Mouse (Mus musculus) cerebellum, adult 9-11 months (tissue): ENCODE measurements around the gene Wasf3.
"Not testable (repeated sequence)": the region's sequence is repeated elsewhere in the genome, so short reads cannot be mapped to it uniquely, and the experiment has no call there.

Experiments used
- DNase-seq: peaks from one replicate; pipeline ENCODE4 v3.0.0; 2022

Gene Wasf3

GRCm38 (mm10) chr5:146384935-146385591 is at the start of gene Wasf3:
TSS of gene Wasf3 (plus strand) at chr5:146384985.
- peak; percentile 94 for DNase-seq

- peak; percentile 70 for DNase-seq
These were observed 46.7 kb upstream of the Wasf3 start for GRCm38 (mm10) chr5:146338064-146338463.

GRCm38 (mm10) chr5:146340037-146340436 is 44.7 kb upstream of the Wasf3 start:
- no peak for DNase-seq

- DNase-seq, result no peak
These were observed 39.7 kb upstream of the Wasf3 start for GRCm38 (mm10) chr5:146344911-146345686.

GRCm38 (mm10) chr5:146347081-146347480 is 37.7 kb upstream of the Wasf3 start:
- DNase-seq, result no peak

GRCm38 (mm10) chr5:146349183-146349582 is 35.6 kb upstream of the Wasf3 start:
- peak; percentile 58 for DNase-seq

- DNase-seq, result no peak
These were observed 34.0 kb upstream of the Wasf3 start for GRCm38 (mm10) chr5:146350784-146351183.

- no peak for DNase-seq
These were observed 32.8 kb upstream of the Wasf3 start for GRCm38 (mm10) chr5:146352006-146352405.

GRCm38 (mm10) chr5:146360386-146360785 is 24.4 kb upstream of the Wasf3 start:
- DNase-seq, result no peak

- DNase-seq, result no peak
These were observed 22.1 kb upstream of the Wasf3 start for GRCm38 (mm10) chr5:146362711-146363110.

- no peak for DNase-seq
These were observed 16.4 kb upstream of the Wasf3 start for GRCm38 (mm10) chr5:146368356-146368755.

- no peak for DNase-seq
These were observed 15.8 kb upstream of the Wasf3 start for GRCm38 (mm10) chr5:146368971-146369370.

- no peak for DNase-seq
These were observed 14.0 kb upstream of the Wasf3 start for GRCm38 (mm10) chr5:146370794-146371193.

GRCm38 (mm10) chr5:146373238-146373637 is 11.5 kb upstream of the Wasf3 start:
- DNase-seq, result no peak

GRCm38 (mm10) chr5:146376601-146377000 is 8.2 kb upstream of the Wasf3 start:
- no peak for DNase-seq

- no peak for DNase-seq
These were observed 4.7 kb upstream of the Wasf3 start for GRCm38 (mm10) chr5:146380041-146380440.

GRCm38 (mm10) chr5:146382268-146382667 is 2.5 kb upstream of the Wasf3 start:
- no peak for DNase-seq

- no peak for DNase-seq
These were observed 1.4 kb upstream of the Wasf3 start for GRCm38 (mm10) chr5:146383401-146383800.

- DNase-seq, result no peak
These were observed 1.2 kb downstream of the Wasf3 start for GRCm38 (mm10) chr5:146385989-146386388.

GRCm38 (mm10) chr5:146386906-146387305 is 2.1 kb downstream of the Wasf3 start:
- no peak for DNase-seq

GRCm38 (mm10) chr5:146394563-146394962 is 9.8 kb downstream of the Wasf3 start:
- no peak for DNase-seq

- DNase-seq, result no peak
These were observed 12.5 kb downstream of the Wasf3 start for GRCm38 (mm10) chr5:146397253-146397652.

GRCm38 (mm10) chr5:146398386-146399115 is 13.8 kb downstream of the Wasf3 start:
- no peak for DNase-seq

- not testable (repeated sequence) for DNase-seq
These were observed 16.2 kb downstream of the Wasf3 start for GRCm38 (mm10) chr5:146401012-146401411.
